Mouse (Mus musculus) CH12.LX (cell line): ENCODE results near the gene Vps37b.

Experiments used
- CTCF ChIP-seq, 2 experiments: IDR thresholded peaks in 1 of 2; conservative IDR thresholded peaks in 1 of 2; 2 replicates each; pipeline ENCODE4 v1.5.1; 2011 to 2012; ENCODE audit warnings: low read depth in 2 of 2, low read length in 2 of 2, improper control_type of control experiment in 1 of 2, inconsistent platforms in 1 of 2, mild to moderate bottlenecking in 1 of 2, moderate library complexity in 1 of 2
- E2F4 ChIP-seq: IDR thresholded peaks from 2 replicates; pipeline ENCODE4 v1.6.1; 2011; ENCODE audit warnings: low read depth, low read length, improper control_type of control experiment; ENCODE audit not compliant: insufficient replicate concordance
- ELF1 ChIP-seq: IDR thresholded peaks from 2 replicates; pipeline ENCODE4 v1.6.1; 2014; ENCODE audit warnings: low read depth, mild to moderate bottlenecking, inconsistent platforms, low read length, improper control_type of control experiment
- EP300 ChIP-seq: IDR thresholded peaks from 2 replicates; pipeline ENCODE4 v1.6.1; 2011; ENCODE audit warnings: low read length, improper control_type of control experiment
- GABPA ChIP-seq: IDR thresholded peaks from 2 replicates; pipeline ENCODE4 v1.6.1; 2012; ENCODE audit warnings: low read depth, low read length, improper control_type of control experiment, inconsistent platforms; ENCODE audit not compliant: insufficient replicate concordance
- JUN ChIP-seq: IDR thresholded peaks from 2 replicates; pipeline ENCODE4 v1.6.1; 2011; ENCODE audit warnings: low read depth, mild to moderate bottlenecking, low read length, improper control_type of control experiment, moderate library complexity; ENCODE audit not compliant: insufficient read depth
- MAFK ChIP-seq: IDR thresholded peaks from 2 replicates; pipeline ENCODE4 v1.6.1; 2011; ENCODE audit warnings: low read length, improper control_type of control experiment; ENCODE audit not compliant: insufficient replicate concordance
- POLR2A ChIP-seq: IDR thresholded peaks from 2 replicates; pipeline ENCODE4 v1.6.1; 2011; ENCODE audit warnings: low read depth, mild to moderate bottlenecking, improper control_type of control experiment, low read length
- POLR2AphosphoS2 ChIP-seq: IDR thresholded peaks from 2 replicates; pipeline ENCODE4 v1.6.1; 2011; ENCODE audit warnings: low read depth, low read length, improper control_type of control experiment
- SMC3 ChIP-seq: IDR thresholded peaks from 2 replicates; pipeline ENCODE4 v1.6.1; 2011; ENCODE audit warnings: low read depth, low read length, improper control_type of control experiment
- USF1 ChIP-seq: IDR thresholded peaks from 2 replicates; pipeline ENCODE4 v1.6.1; 2014; ENCODE audit warnings: low read depth, mild to moderate bottlenecking, inconsistent platforms, low read length, improper control_type of control experiment
- ZNF384 ChIP-seq: IDR thresholded peaks from 2 replicates; pipeline ENCODE4 v1.6.1; 2012; ENCODE audit warnings: low read depth, low read length, improper control_type of control experiment, inconsistent platforms

DNA sequence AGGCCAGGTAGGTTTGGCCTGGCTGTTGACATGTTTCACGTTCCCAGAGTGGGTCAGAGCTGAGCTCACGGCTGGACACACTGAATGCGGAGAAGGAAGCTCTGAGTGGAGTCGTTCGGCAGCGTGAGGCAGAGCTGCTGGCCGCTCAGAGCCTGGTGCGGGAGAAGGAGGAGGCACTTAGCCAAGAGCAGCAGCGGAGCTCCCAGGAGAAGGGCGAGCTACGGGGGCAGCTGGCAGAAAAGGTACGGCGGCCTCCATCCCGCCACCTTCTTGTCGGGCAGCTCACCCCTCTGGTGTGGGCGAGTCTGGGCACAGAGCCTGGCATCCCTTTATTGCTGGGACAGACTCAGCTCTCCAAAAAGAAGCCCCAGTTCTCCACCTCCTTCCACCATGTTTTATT is 34.3 kb downstream of the Vps37b start:
- no peak for TF ChIP-seq EP300
- no peak for TF ChIP-seq GABPA
- TF ChIP-seq SMC3, result no peak
- no peak for TF ChIP-seq POLR2A
- no peak for TF ChIP-seq JUN
- no peak for TF ChIP-seq POLR2AphosphoS2
- TF ChIP-seq USF1, result no peak
- TF ChIP-seq CTCF (conservative IDR thresholded peaks at IDR 0.05 in 1 of 2, IDR thresholded peaks at IDR 0.05 in 1 of 2; ENCODE audit: low read depth in 2 of 2, low read length in 2 of 2), result no peak
- TF ChIP-seq E2F4, result no peak
- TF ChIP-seq MAFK, result no peak
- no peak for TF ChIP-seq ZNF384
- TF ChIP-seq ELF1, result no peak
